Mouse (Mus musculus) heart, embryonic 12.5 days (tissue): ENCODE measurements around the gene Mycn. TPM values are rescaled to one million over a fixed set of nuclear protein-coding genes. Genes with fewer than 3 reads are reported as not detected.

Experiments used
- ATAC-seq: fragments of 200-750 bp; cut with Nextera tagmentation; 2 replicates; pipeline ENCODE4 v1.8.0; 2017; ENCODE audit warnings: moderate TSS enrichment, moderate library complexity; ENCODE audit not compliant: insufficient number of reproducible peaks, low FRiP score
- H3K27ac ChIP-seq: fragments of 300-500 bp; sonication (generic); 2 replicates; pipeline ENCODE4 v1.5.1; 2016; ENCODE audit warnings: mild to moderate bottlenecking, moderate library complexity; ENCODE audit not compliant: poor library complexity, severe bottlenecking
- H3K27me3 ChIP-seq: fragments of 300-500 bp; sonication (generic); replicated peaks from 2 replicates; pipeline ENCODE4 v1.6.1; 2016; ENCODE audit warnings: mild to moderate bottlenecking, moderate library complexity
- H3K36me3 ChIP-seq: fragments of 300-500 bp; sonication (generic); 2 replicates; pipeline ENCODE4 v1.6.1; 2016; ENCODE audit warnings: mild to moderate bottlenecking, moderate library complexity
- H3K4me1 ChIP-seq: fragments of 300-500 bp; sonication (generic); replicated peaks from 2 replicates; pipeline ENCODE4 v1.6.1; 2016; ENCODE audit warnings: mild to moderate bottlenecking
- H3K4me2 ChIP-seq: fragments of 300-500 bp; sonication (generic); 2 replicates; pipeline ENCODE4 v1.6.1; 2016; ENCODE audit warnings: mild to moderate bottlenecking, moderate library complexity
- H3K4me3 ChIP-seq: fragments of 300-500 bp; sonication (generic); 2 replicates; pipeline ENCODE4 v1.5.1; 2016; ENCODE audit warnings: mild to moderate bottlenecking
- H3K9ac ChIP-seq: fragments of 300-500 bp; sonication (generic); 2 replicates; pipeline ENCODE4 v1.6.1; 2016; ENCODE audit warnings: mild to moderate bottlenecking, moderate library complexity
- H3K9me3 ChIP-seq: fragments of 300-500 bp; sonication (generic); replicated peaks from 2 replicates; pipeline ENCODE4 v1.6.1; 2016; ENCODE audit warnings: mild to moderate bottlenecking, moderate library complexity
- WGBS: fragments of 180-500 bp; shearing (Covaris S2); methylation state at CpG from one replicate; pipeline ENCODE4 v1.1.7; 2016; 5-methylcytosine and 5-hydroxymethylcytosine counted together
- polyA plus RNA-seq: library from polyadenylated mRNA; unstranded; fragments of >200 nt; fragmentation: Nextera tagmentation; extraction: Ambion mirVana; gene quantifications from 2 replicates; pipeline ENCODE4 v1.2.1, GENCODE M21; 2016

The Mycn gene
- polyA plus RNA-seq, 1 experiment from 2014 or later = 75.0 TPM

DNA sequence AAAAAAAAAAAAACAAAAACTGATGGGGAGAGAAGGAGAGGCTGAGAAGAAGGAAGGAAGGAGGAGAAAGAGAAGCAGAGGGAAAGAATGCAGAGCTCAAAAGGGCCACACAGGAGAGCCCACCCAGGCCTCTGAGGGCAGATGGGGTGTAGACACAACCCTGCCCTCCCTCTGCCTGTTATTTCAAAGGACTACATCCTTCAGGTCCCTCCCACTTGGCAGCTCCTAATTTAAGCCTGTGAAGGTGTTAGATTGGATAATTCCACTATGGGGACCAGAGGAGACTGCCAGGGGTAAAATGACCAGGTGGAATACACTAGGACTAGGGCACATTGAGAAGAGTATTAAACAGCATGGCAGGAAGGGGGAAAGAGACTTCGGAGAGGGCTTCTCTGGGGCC lies 37.6 kb downstream of the Mycn start:
- Histone ChIP-seq H3K27me3 (no peaks in the 10 kb centered on the region), H3K9me3 (no peaks in the 10 kb centered on the region), H3K36me3 (no peaks in the 10 kb centered on the region), H3K4me3 (peak overlapping the region; percentile 38), H3K27ac (no peak overlapping the region), H3K4me2 (peak overlapping the region; percentile 69), H3K4me1 (peaks cover 13% of the 10 kb centered on the region), H3K9ac (peak overlapping the region; percentile 57; the same call in 1 of the 2 replicates)
- WGBS = 20% methylated on average over 1 of the region's 1 CpGs
- ATAC-seq = no peak

- Histone ChIP-seq H3K27me3 (no peaks in the 10 kb centered on the region), H3K9ac (no peak overlapping the region), H3K4me3 (no peak overlapping the region), H3K4me1 (peaks cover 13% of the 10 kb centered on the region), H3K4me2 (no peak overlapping the region), H3K36me3 (no peaks in the 10 kb centered on the region), H3K9me3 (no peaks in the 10 kb centered on the region), H3K27ac (no peak overlapping the region)
- 86% methylated on average over 1 of the region's 1 CpGs for WGBS
- no peak for ATAC-seq
Observed at GRCm38 (mm10) chr12:12902403-12902802, 39.3 kb downstream of the Mycn start.

DNA sequence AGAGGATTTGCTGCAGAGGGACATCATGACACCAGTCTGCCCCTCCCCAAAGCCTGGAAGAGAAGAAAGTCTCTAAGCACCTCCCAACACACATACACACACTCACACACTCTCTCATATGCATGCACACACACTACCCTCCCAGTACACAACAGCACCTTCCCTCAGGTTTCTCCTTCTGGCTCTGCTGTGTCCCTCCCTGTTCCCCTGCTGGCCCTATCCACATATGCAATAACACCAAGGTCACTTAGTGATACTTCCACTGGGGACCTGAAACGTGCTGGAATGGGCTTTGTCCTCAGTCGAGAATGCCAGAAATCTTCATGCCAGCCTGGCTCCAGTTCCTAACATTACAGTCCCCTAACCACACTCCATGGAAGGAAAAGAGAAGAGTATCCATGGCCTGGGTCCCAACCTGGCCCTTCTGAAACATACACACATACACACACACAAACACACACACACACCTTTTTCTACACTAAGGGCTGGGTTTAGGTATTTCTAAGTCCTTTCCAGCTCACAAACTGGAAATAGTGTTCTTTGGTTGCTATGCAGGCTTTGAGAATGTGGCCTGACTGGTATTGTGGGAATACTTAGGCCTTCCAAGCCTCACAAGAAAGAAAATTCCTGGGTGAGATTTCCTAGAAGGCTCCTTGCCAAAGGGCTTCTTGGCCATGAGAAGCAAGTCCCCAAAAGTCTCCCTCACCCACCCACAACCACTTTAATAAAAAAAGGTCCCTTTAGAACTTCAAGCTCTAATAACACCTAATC lies 43.2 kb downstream of the Mycn start:
- Histone ChIP-seq H3K36me3 (no peaks in the 10 kb centered on the region), H3K27me3 (no peaks in the 10 kb centered on the region), H3K9ac (no peak overlapping the region), H3K4me1 (0 out of 2 replicates have a peak, but pooled peaks cover 4% of the 10 kb centered on the region), H3K4me3 (no peak overlapping the region), H3K27ac (no peak overlapping the region), H3K4me2 (no peak overlapping the region), H3K9me3 (no peaks in the 10 kb centered on the region)
- ATAC-seq = no peak
- WGBS = 55% methylated on average over 2 of the region's 2 CpGs

GRCm38 (mm10) chr12:12893986-12894385 lies 47.7 kb downstream of the Mycn start:
- Histone ChIP-seq H3K27me3 (no peaks in the 10 kb centered on the region), H3K27ac (no peak overlapping the region), H3K4me2 (no peak overlapping the region), H3K36me3 (no peaks in the 10 kb centered on the region), H3K9ac (no peak overlapping the region), H3K4me3 (no peak overlapping the region), H3K9me3 (no peaks in the 10 kb centered on the region), H3K4me1 (no peaks in the 10 kb centered on the region)
- WGBS = 87% methylated on average over 8 of the region's 8 CpGs
- no peak for ATAC-seq

- Histone ChIP-seq H3K27ac (no peak overlapping the region), H3K4me1 (peaks cover 14% of the 10 kb centered on the region), H3K36me3 (no peaks in the 10 kb centered on the region), H3K4me3 (no peak overlapping the region), H3K27me3 (no peaks in the 10 kb centered on the region), H3K4me2 (no peak overlapping the region), H3K9ac (no peak overlapping the region), H3K9me3 (no peaks in the 10 kb centered on the region)
- ATAC-seq = no peak
- WGBS = 66% methylated on average over 15 of the region's 15 CpGs
Observed at GRCm38 (mm10) chr12:12886191-12886889, 55.4 kb downstream of the Mycn start.
